Comparison of ENCODE assay signal across 22 mouse cellular contexts in the genomic region with DNA sequence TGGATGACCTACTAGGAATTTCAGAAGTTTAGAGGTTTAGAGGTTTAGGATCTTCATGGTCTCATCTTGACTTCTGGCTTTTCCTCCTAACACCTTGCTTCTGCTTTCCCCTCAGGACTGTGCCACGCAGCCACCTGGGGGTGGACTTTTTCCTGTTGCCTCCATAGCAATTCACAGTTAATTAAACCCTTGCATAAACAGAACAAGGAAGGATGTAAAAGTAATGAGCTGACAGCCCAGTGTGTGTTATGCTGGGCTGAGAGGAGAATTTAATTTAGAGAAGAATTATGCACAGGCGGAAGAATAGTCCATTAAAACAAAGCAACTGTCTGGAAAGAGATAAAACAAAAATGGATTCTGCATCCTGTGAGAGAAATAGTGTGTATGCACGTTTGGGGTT.
DNase-seq lines count a peak whose midpoint lies in the region; ATAC-seq and TF ChIP-seq lines count a peak whose summit lies in the region.
"Had no signal": no experiment of that assay in that cellular context is flagged by ENCODE, and none has a peak within 500 bp of the region (broad histone marks: within the 10 kb centered on the region; RNA-seq: fewer than 3 reads in every experiment).

No protein-coding gene starts in this region.

- WGBS in forebrain, embryonic 14.5 days, result 17% methylated on average over 3 of the region's 3 CpGs
- 72% methylated on average over 3 of the region's 3 CpGs for WGBS in forebrain, embryonic 10.5 days
- 48% methylated on average over 3 of the region's 3 CpGs for WGBS in hindbrain, embryonic 15.5 days
- 43% methylated on average over 3 of the region's 3 CpGs for whole genome bisulfite sequencing in hindbrain, postnatal 0 days
- 43% methylated on average over 3 of the region's 3 CpGs for WGBS in neural tube, embryonic 13.5 days
- 43% methylated on average over 3 of the region's 3 CpGs for WGBS in neural tube, embryonic 14.5 days

- H3K27me3 ChIP-seq in forebrain, embryonic 14.5 days (replicated peaks; ENCODE audit: control insufficient read depth, insufficient read depth, low read length), result no peaks in the 10 kb centered on the region
- H3K27me3 ChIP-seq in forebrain, embryonic 10.5 days (ENCODE audit: poor library complexity, severe bottlenecking), result no peaks in the 10 kb centered on the region
- H3K27me3 ChIP-seq in hindbrain, embryonic 15.5 days, result no peaks in the 10 kb centered on the region
- no peaks in the 10 kb centered on the region for H3K27me3 ChIP-seq in hindbrain, postnatal 0 days (ENCODE audit: insufficient read depth, low read length)
- H3K27me3 ChIP-seq in neural tube, embryonic 13.5 days, result no peaks in the 10 kb centered on the region
- H3K27me3 ChIP-seq in neural tube, embryonic 14.5 days (ENCODE audit: control insufficient read depth, insufficient read depth, low read length), result no peaks in the 10 kb centered on the region
- H3K27me3 ChIP-seq: CH12.LX; embryonic facial prominence, embryonic 15.5 days; forebrain, embryonic 15.5 days; heart, embryonic 13.5 days; intestine, embryonic 15.5 days had no signal

- no peaks in the 10 kb centered on the region for H3K9me3 ChIP-seq in forebrain, embryonic 14.5 days (replicated peaks; ENCODE audit: control insufficient read depth, low read length)
- no peaks in the 10 kb centered on the region for H3K9me3 ChIP-seq in forebrain, embryonic 10.5 days
- H3K9me3 ChIP-seq in hindbrain, embryonic 15.5 days, result no peaks in the 10 kb centered on the region
- H3K9me3 ChIP-seq in hindbrain, postnatal 0 days (ENCODE audit: low read length), result no peaks in the 10 kb centered on the region
- H3K9me3 ChIP-seq in neural tube, embryonic 13.5 days, result no peaks in the 10 kb centered on the region
- H3K9me3 ChIP-seq in neural tube, embryonic 14.5 days (ENCODE audit: control insufficient read depth, low read length), result no peaks in the 10 kb centered on the region
- H3K9me3 ChIP-seq: embryonic facial prominence, embryonic 15.5 days; forebrain, embryonic 15.5 days; heart, embryonic 13.5 days; intestine, embryonic 15.5 days had no signal

- H3K4me3 ChIP-seq in forebrain, embryonic 14.5 days (ENCODE audit: low read depth, low read length), result no peak overlapping the region
- no peak overlapping the region for H3K4me3 ChIP-seq in forebrain, embryonic 10.5 days
- H3K4me3 ChIP-seq in hindbrain, embryonic 15.5 days, result no peak overlapping the region
- no peak overlapping the region for H3K4me3 ChIP-seq in hindbrain, postnatal 0 days (ENCODE audit: low read length)
- no peak overlapping the region for H3K4me3 ChIP-seq in neural tube, embryonic 13.5 days
- H3K4me3 ChIP-seq in neural tube, embryonic 14.5 days (ENCODE audit: low read depth, low read length), result no peak overlapping the region
- H3K4me3 ChIP-seq: embryonic facial prominence, embryonic 15.5 days; forebrain, embryonic 15.5 days; gastrocnemius, adult 2 months; heart, embryonic 13.5 days; intestine, embryonic 15.5 days had no signal

- no peak for ATAC-seq in forebrain, embryonic 14.5 days
- ATAC-seq in hindbrain, embryonic 15.5 days (ENCODE audit: low FRiP score, low read depth), result no peak
- no peak for ATAC-seq in hindbrain, postnatal 0 days
- ATAC-seq in neural tube, embryonic 13.5 days (ENCODE audit: low read depth), result peak; percentile 43; the same call in 1 of the 2 replicates
- ATAC-seq in neural tube, embryonic 14.5 days (ENCODE audit: low read depth), result peak; percentile 49; the same call in 1 of the 2 replicates
- ATAC-seq in erythroblast, adult 5-6 weeks (replicated peaks; ENCODE audit: low FRiP score, poor library complexity, severe bottlenecking), result no peak
- ATAC-seq: intestine, embryonic 15.5 days had no signal

- no peaks in the 10 kb centered on the region for H3K36me3 ChIP-seq in forebrain, embryonic 14.5 days (ENCODE audit: control insufficient read depth, insufficient read depth, low read length)
- H3K36me3 ChIP-seq in forebrain, embryonic 10.5 days (replicated peaks), result no peaks in the 10 kb centered on the region
- no peaks in the 10 kb centered on the region for H3K36me3 ChIP-seq in hindbrain, embryonic 15.5 days
- no peaks in the 10 kb centered on the region for H3K36me3 ChIP-seq in hindbrain, postnatal 0 days (ENCODE audit: insufficient read depth, low read length)
- H3K36me3 ChIP-seq in neural tube, embryonic 13.5 days, result no peaks in the 10 kb centered on the region
- no peaks in the 10 kb centered on the region for H3K36me3 ChIP-seq in neural tube, embryonic 14.5 days (ENCODE audit: control insufficient read depth, insufficient read depth, low read length)
- H3K36me3 ChIP-seq: embryonic facial prominence, embryonic 15.5 days; forebrain, embryonic 15.5 days; heart, embryonic 13.5 days; intestine, embryonic 15.5 days had no signal

- no peak overlapping the region for H3K9ac ChIP-seq in forebrain, embryonic 14.5 days (ENCODE audit: low read length)
- H3K9ac ChIP-seq in hindbrain, embryonic 15.5 days, result no peak overlapping the region
- no peak overlapping the region for H3K9ac ChIP-seq in hindbrain, postnatal 0 days (replicated peaks; ENCODE audit: low read length)
- H3K9ac ChIP-seq in neural tube, embryonic 13.5 days, result no peak overlapping the region
- no peak overlapping the region for H3K9ac ChIP-seq in neural tube, embryonic 14.5 days (replicated peaks; ENCODE audit: low read depth, low read length)
- H3K9ac ChIP-seq: embryonic facial prominence, embryonic 15.5 days; forebrain, embryonic 15.5 days; heart, embryonic 13.5 days; intestine, embryonic 15.5 days had no signal

- H3K4me2 ChIP-seq in forebrain, embryonic 14.5 days (ENCODE audit: low read length), result no peak overlapping the region
- no peak overlapping the region for H3K4me2 ChIP-seq in hindbrain, embryonic 15.5 days
- no peak overlapping the region for H3K4me2 ChIP-seq in hindbrain, postnatal 0 days (ENCODE audit: low read depth, low read length)
- H3K4me2 ChIP-seq in neural tube, embryonic 13.5 days, result no peak overlapping the region
- H3K4me2 ChIP-seq in neural tube, embryonic 14.5 days (ENCODE audit: low read depth, low read length), result no peak overlapping the region
- H3K4me2 ChIP-seq: embryonic facial prominence, embryonic 15.5 days; forebrain, embryonic 15.5 days; heart, embryonic 13.5 days; intestine, embryonic 15.5 days had no signal

- peaks cover 3% of the 10 kb centered on the region; the same call in 1 of the 2 replicates for H3K4me1 ChIP-seq in forebrain, embryonic 14.5 days (ENCODE audit: control insufficient read depth, insufficient read depth, low read length)
- peaks cover 10% of the 10 kb centered on the region for H3K4me1 ChIP-seq in forebrain, embryonic 10.5 days
- 0 out of 2 replicates have a peak, but pooled peaks cover 6% of the 10 kb centered on the region for H3K4me1 ChIP-seq in hindbrain, embryonic 15.5 days (replicated peaks)
- H3K4me1 ChIP-seq in hindbrain, postnatal 0 days (ENCODE audit: insufficient read depth, low read length), result no peaks in the 10 kb centered on the region
- peaks cover 13% of the 10 kb centered on the region for H3K4me1 ChIP-seq in neural tube, embryonic 13.5 days (replicated peaks)
- H3K4me1 ChIP-seq in neural tube, embryonic 14.5 days (ENCODE audit: control insufficient read depth, insufficient read depth, low read length), result peaks cover 5% of the 10 kb centered on the region; the same call in 1 of the 2 replicates
- H3K4me1 ChIP-seq: embryonic facial prominence, embryonic 15.5 days; heart, embryonic 13.5 days; intestine, embryonic 15.5 days had no signal

- TF ChIP-seq CTCF in hindbrain, postnatal 0 days (IDR thresholded peaks at IDR 0.05; ENCODE audit: low read depth), result no peak

- peak; percentile 11 for DNase-seq in forebrain, embryonic 14.5 days (ENCODE audit: low spot score)
- DNase-seq in forebrain, embryonic 10.5 days (ENCODE audit: extremely low spot score, low spot score), result no peak
- no peak for DNase-seq in hindbrain, postnatal 0 days (ENCODE audit: low spot score)
- no peak for DNase-seq in neural tube, embryonic 10.5 days (ENCODE audit: extremely low spot score, low spot score)
- DNase-seq: adrenal gland, adult 2 months; adrenal gland, postnatal 25 days; cerebellum, adult 8-10 months; cerebellum, postnatal 14 days; embryo, embryonic 11 days; gastrocnemius, adult 2 months; gastrocnemius, postnatal 25 days; heart, postnatal 4 days; kidney, adult 18-20 months had no signal

- H3K27ac ChIP-seq in forebrain, embryonic 14.5 days (ENCODE audit: low read depth, low read length), result no peak overlapping the region
- H3K27ac ChIP-seq in forebrain, embryonic 10.5 days, result no peak overlapping the region
- peak overlapping the region; percentile 30; the same call in 1 of the 2 replicates for H3K27ac ChIP-seq in hindbrain, embryonic 15.5 days (replicated peaks)
- H3K27ac ChIP-seq in hindbrain, postnatal 0 days, result no peak overlapping the region
- peak overlapping the region; percentile 71 for H3K27ac ChIP-seq in neural tube, embryonic 13.5 days (replicated peaks)
- H3K27ac ChIP-seq in neural tube, embryonic 14.5 days (ENCODE audit: low read depth, low read length), result peak overlapping the region; percentile 52; the same call in 1 of the 2 replicates
- H3K27ac ChIP-seq: embryonic facial prominence, embryonic 15.5 days; forebrain, embryonic 15.5 days; gastrocnemius, adult 2 months; heart, embryonic 13.5 days; intestine, embryonic 15.5 days had no signal

Comparison
In these comparisons a context has a peak if more than half of its experiments do, and no peak if none do; other contexts are left out.
1. H3K27ac ChIP-seq: peak in hindbrain, embryonic 15.5 days (single experiment), neural tube, embryonic 13.5 days (single experiment) and neural tube, embryonic 14.5 days (single experiment); none in forebrain, embryonic 14.5 days (single experiment), forebrain, embryonic 10.5 days (single experiment) and hindbrain, postnatal 0 days (single experiment).
2. ATAC-seq: peak in neural tube, embryonic 13.5 days (single experiment) and neural tube, embryonic 14.5 days (single experiment); none in forebrain, embryonic 14.5 days (single experiment), hindbrain, embryonic 15.5 days (single experiment), hindbrain, postnatal 0 days (single experiment) and erythroblast, adult 5-6 weeks (single experiment).